Mouse (Mus musculus) spleen, adult 2 months (tissue): ENCODE data around the gene Tmem274.

ENCODE experiments used
- CTCF ChIP-seq: fragments of 200-500 bp; IDR thresholded peaks from 2 replicates; pipeline ENCODE4 v1.5.1; 2011; ENCODE audit warnings: mild to moderate bottlenecking, inconsistent platforms; ENCODE audit not compliant: insufficient read depth, insufficient read length, insufficient replicate concordance; ENCODE audit errors: extremely low read depth
- POLR2A ChIP-seq: fragments of 200-500 bp; IDR thresholded peaks from 2 replicates; pipeline ENCODE4 v1.6.1; 2011; ENCODE audit warnings: low read depth, low read length, inconsistent platforms

DNA sequence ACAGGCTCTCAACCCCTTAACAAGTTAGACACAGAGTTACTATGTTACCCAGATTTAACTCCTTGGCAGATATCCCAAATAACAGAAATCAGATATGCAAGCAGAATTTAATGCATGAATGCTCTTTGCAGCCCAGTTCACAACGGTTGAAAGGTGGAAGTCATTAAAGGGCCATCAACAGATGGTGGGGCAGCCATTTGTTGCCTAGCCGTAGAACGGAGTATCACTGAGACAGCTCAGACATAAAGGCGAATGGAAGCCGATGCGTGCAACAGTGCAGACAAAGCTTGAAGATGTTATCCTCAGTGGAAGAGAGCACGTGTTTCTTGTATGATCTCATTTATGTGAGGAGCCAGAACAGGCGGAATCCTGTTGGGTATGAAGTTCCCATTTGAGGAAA is 36.6 kb upstream of the Tmem274 start:
- TF ChIP-seq CTCF: no peak
- no peak for TF ChIP-seq POLR2A
